Mouse (Mus musculus): ENCODE measurements around the gene Mindy3. TPM values are rescaled to one million over a fixed set of nuclear protein-coding genes. Genes with fewer than 3 reads are reported as not detected.

The Mindy3 gene
- polyA plus RNA-seq, 1 experiment from 2014 or later: 13.1 TPM

DNA sequence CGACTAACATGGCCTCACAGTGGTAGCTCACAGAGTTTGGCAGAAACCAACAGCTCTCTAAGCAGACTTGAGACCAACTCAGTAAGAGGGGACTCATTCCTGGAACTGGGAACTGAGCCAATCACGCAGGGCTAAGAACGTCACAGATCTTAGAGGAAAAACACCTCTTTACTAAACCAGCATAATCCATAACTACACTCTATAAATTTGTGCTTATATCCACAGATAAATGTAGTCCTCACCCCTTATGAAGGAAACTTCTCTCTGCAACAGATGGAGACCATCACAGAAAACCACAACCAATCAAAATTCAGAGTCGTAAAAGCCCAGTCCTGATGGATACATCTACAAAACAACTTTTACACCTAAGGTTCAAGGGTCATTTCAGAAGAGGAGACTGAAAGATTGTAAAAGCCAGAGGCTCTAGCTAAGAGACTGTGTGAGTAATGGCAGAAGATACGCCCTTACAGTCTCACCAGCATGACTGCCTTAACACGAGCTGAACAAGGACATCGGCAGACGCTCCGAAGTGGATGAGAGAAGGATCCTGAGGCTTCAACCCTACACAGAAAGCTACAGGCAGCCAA lies 114.1 kb downstream of the Mindy3 start:
- 79% methylated on average over 9 of the region's 9 CpGs for WGBS (ENCODE audit: insufficient replicate concordance)
- DNase-seq (no peak), ATAC-seq (no peak)
- H3K4me1 ChIP-seq (ENCODE audit: insufficient read depth): peaks cover 4% of the 10 kb centered on the region; the same call in 1 of the 2 replicates
- H3K9me3 ChIP-seq (ENCODE audit: low read length): no peaks in the 10 kb centered on the region
- peaks cover 19% of the 10 kb centered on the region for H3K27me3 ChIP-seq (ENCODE audit: insufficient read depth, low read length)
- H3K4me2 ChIP-seq (ENCODE audit: low read depth, low read length): no peak overlapping the region
- no peaks in the 10 kb centered on the region for H3K36me3 ChIP-seq (replicated peaks; ENCODE audit: insufficient read depth, low read length)
- TF ChIP-seq CTCF (IDR thresholded peaks at IDR 0.05; ENCODE audit: low read depth) (no peak), EP300 (IDR thresholded peaks at IDR 0.05; ENCODE audit: low read depth) (no peak)
- no peak overlapping the region for H3K9ac ChIP-seq (replicated peaks)
- no peak overlapping the region for H3K4me3 ChIP-seq (ENCODE audit: low read depth, low read length)
- H3K27ac ChIP-seq (ENCODE audit: low read depth): no peak overlapping the region

DNA sequence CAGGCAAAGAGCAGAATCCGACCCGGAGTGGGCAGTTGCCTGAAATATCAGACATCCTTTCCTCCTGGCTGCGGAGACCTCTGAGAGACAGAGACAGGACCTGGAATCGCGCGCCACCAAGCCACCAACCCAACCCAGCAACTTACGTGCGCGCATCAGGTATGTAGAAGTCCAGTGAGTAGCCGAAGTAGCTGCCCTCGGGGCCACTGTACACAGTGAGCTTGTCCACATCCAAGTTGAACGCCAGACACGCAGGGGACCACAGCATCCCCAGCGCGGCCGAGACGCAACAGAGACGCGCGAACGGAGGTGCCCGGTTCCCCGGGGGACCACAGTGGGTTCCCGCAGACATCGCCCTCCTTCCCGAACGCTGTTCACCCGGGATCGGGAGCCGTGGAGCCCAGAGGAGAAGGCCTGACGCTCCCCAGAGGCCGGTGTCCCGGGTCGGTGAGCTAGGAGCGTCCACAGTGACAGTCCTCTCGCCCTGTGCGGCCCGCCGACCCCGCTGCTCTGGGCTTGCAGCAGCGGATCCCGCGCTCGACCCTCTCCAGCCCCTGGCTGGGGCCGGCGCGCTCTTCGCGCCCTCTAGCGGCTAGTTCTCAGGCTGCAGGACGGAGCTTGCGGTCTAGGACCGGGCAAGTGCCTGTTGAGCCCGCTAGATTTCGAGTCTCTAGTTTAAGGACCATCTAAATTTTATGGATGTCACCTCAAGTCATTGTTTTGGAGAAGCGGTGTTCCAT lies 117.7 kb downstream of the Mindy3 start, which contains the start of gene Itga8:
Itga8 (minus strand) TSS at position 492 of the 740 bp plus-strand sequence.
- Histone ChIP-seq H3K4me3 (ENCODE audit: low read depth, low read length) (peak within 1 kb of the TSS; percentile 54), H3K27me3 (ENCODE audit: insufficient read depth, low read length) (peaks cover 19% of the 10 kb centered on the region), H3K4me2 (ENCODE audit: low read depth, low read length) (peak within 1 kb of the TSS; percentile 86), H3K9ac (replicated peaks) (0 out of 2 replicates have a peak within 1 kb of the TSS, but pooled peaks have one; percentile 26), H3K4me1 (ENCODE audit: insufficient read depth) (peaks cover 4% of the 10 kb centered on the region; the same call in 1 of the 2 replicates), H3K36me3 (replicated peaks; ENCODE audit: insufficient read depth, low read length) (no peaks in the 10 kb centered on the region), H3K9me3 (ENCODE audit: low read length) (no peaks in the 10 kb centered on the region), H3K27ac (ENCODE audit: low read depth) (no peak within 1 kb of the TSS)
- 2% methylated on average over 56 of the region's 56 CpGs for WGBS (ENCODE audit: insufficient replicate concordance)
- no peak for TF ChIP-seq EP300 (IDR thresholded peaks at IDR 0.05; ENCODE audit: low read depth)
- peak; percentile 92 for TF ChIP-seq CTCF (IDR thresholded peaks at IDR 0.05; ENCODE audit: low read depth)
- peak; percentile 84 for DNase-seq
- peak; percentile 78 for ATAC-seq

DNA sequence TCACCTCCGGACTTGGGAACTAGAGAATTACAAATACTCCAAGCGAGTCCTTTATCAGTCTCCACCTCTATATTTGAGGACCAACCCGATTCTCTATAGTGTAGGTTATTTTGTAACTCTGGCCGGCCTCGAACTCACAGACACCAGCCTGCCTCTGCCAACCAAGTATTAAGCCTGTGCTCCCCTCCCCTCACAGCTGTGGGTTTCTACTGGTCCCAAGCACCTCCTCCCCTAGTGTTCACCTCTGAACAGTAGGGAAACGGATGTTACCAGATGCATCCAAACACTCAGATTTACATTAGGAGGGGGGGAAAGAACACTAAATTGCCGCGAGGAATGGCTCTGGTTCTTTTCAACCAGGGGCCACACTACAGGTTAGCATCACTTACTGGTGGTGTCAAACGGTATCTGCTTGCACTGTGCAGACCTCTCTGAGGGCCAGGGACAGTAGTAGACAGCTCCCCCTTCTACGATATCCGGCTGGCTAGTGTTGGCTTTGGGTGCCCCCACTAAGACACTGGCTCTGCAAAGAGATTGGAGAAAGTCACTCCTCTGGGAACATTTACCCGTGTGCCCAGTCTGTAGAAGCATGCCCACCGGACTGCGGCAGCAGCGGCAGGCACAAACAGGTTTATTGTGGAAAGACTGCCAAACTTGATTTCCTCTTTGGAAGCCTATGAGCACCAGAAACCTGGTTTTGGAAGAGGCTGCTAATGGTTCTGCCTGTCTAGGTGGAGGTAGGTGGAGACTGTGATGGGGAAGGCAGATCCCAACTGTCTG lies 118.6 kb downstream of the Mindy3 start:
- Histone ChIP-seq H3K27me3 (ENCODE audit: insufficient read depth, low read length) (peaks cover 19% of the 10 kb centered on the region), H3K4me3 (ENCODE audit: low read depth, low read length) (peak overlapping the region; percentile 54; the same call in 1 of the 2 replicates), H3K9ac (replicated peaks) (no peak overlapping the region), H3K36me3 (replicated peaks; ENCODE audit: insufficient read depth, low read length) (no peaks in the 10 kb centered on the region), H3K27ac (ENCODE audit: low read depth) (no peak overlapping the region), H3K9me3 (ENCODE audit: low read length) (no peaks in the 10 kb centered on the region), H3K4me1 (ENCODE audit: insufficient read depth) (peaks cover 4% of the 10 kb centered on the region; the same call in 1 of the 2 replicates), H3K4me2 (ENCODE audit: low read depth, low read length) (peak overlapping the region; percentile 86)
- no peak for TF ChIP-seq EP300 (IDR thresholded peaks at IDR 0.05; ENCODE audit: low read depth)
- TF ChIP-seq CTCF (IDR thresholded peaks at IDR 0.05; ENCODE audit: low read depth): no peak
- no peak for DNase-seq
- no peak for ATAC-seq
- 61% methylated on average over 15 of the region's 15 CpGs for WGBS (ENCODE audit: insufficient replicate concordance)

DNA sequence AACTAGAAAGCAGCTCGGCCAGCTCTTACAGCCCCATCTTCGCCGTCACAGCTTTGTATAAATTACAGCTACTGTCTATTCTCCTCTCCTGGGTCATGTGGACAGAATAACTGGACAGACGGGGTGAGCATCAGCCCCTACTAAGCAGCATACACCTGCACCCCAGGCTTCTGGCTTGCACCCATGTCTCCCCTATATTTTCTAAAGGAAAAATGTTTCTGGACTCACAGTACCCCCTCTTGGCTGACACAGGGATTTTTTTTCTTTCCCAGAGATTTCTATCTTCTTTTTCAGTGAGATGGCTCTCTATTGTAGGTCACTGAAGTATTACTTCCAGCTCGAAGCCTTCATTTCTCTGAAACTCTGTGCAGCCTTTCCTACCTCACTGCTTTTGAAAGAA lies 122.0 kb downstream of the Mindy3 start:
- 77% methylated on average over 5 of the region's 5 CpGs for WGBS (ENCODE audit: insufficient replicate concordance)
- H3K9ac ChIP-seq (replicated peaks): no peak overlapping the region
- ATAC-seq: no peak
- no peak overlapping the region for H3K4me2 ChIP-seq (ENCODE audit: low read depth, low read length)
- no peaks in the 10 kb centered on the region for H3K36me3 ChIP-seq (replicated peaks; ENCODE audit: insufficient read depth, low read length)
- peaks cover 4% of the 10 kb centered on the region; the same call in 1 of the 2 replicates for H3K4me1 ChIP-seq (ENCODE audit: insufficient read depth)
- DNase-seq: no peak
- H3K4me3 ChIP-seq (ENCODE audit: low read depth, low read length): no peak overlapping the region
- no peak overlapping the region for H3K27ac ChIP-seq (ENCODE audit: low read depth)
- H3K27me3 ChIP-seq (ENCODE audit: insufficient read depth, low read length): peaks cover 16% of the 10 kb centered on the region
- TF ChIP-seq CTCF (IDR thresholded peaks at IDR 0.05; ENCODE audit: low read depth) (no peak), EP300 (IDR thresholded peaks at IDR 0.05; ENCODE audit: low read depth) (no peak)
- H3K9me3 ChIP-seq (ENCODE audit: low read length): no peaks in the 10 kb centered on the region

Other genes starting within 250 kb of the Mindy3 start
- 1.7 and 2.0 TPM in 2 replicates for gene Itga8, start 117.5 kb downstream of the Mindy3 start, polyA plus RNA-seq (2015; fragmentation: Nextera tagmentation; extraction: Ambion mirVana)